Mouse (Mus musculus) liver, embryonic 13.5 days (tissue): ENCODE measurements around the gene Ate1. TPM values are rescaled to one million over a fixed set of nuclear protein-coding genes. Genes with fewer than 3 reads are reported as not detected.

ENCODE experiments used
- ATAC-seq: fragments of 200-750 bp; cut with Nextera tagmentation; 2 replicates; pipeline ENCODE4 v1.8.0; 2017; ENCODE audit warnings: low read depth, mild to moderate bottlenecking, moderate number of reproducible peaks, moderate library complexity
- DNase-seq: peaks from one replicate; pipeline ENCODE4 v3.0.0; 2022
- H3K27ac ChIP-seq: fragments of 300-500 bp; sonication (generic); 2 replicates; pipeline ENCODE4 v1.5.1; 2015; ENCODE audit warnings: moderate library complexity, mild to moderate bottlenecking, inconsistent platforms
- H3K27me3 ChIP-seq: fragments of 300-500 bp; sonication (generic); 2 replicates; pipeline ENCODE4 v1.6.1; 2015; ENCODE audit warnings: mild to moderate bottlenecking, inconsistent platforms
- H3K36me3 ChIP-seq: fragments of 300-500 bp; sonication (generic); 2 replicates; pipeline ENCODE4 v1.6.1; 2015; ENCODE audit warnings: mild to moderate bottlenecking, inconsistent platforms
- H3K4me1 ChIP-seq: fragments of 300-500 bp; sonication (generic); replicated peaks from 2 replicates; pipeline ENCODE4 v1.6.1; 2015; ENCODE audit warnings: inconsistent platforms
- H3K4me2 ChIP-seq: fragments of 300-500 bp; sonication (generic); 2 replicates; pipeline ENCODE4 v1.6.1; 2015; ENCODE audit warnings: inconsistent platforms, mild to moderate bottlenecking, moderate library complexity
- H3K4me3 ChIP-seq: fragments of 300-500 bp; sonication (generic); replicated peaks from 2 replicates; pipeline ENCODE4 v1.5.1; 2015; ENCODE audit warnings: mild to moderate bottlenecking, inconsistent platforms
- H3K9ac ChIP-seq: fragments of 300-500 bp; sonication (generic); 2 replicates; pipeline ENCODE4 v1.6.1; 2015; ENCODE audit warnings: mild to moderate bottlenecking, inconsistent platforms
- H3K9me3 ChIP-seq: fragments of 300-500 bp; sonication (generic); replicated peaks from 2 replicates; pipeline ENCODE4 v1.6.1; 2016; ENCODE audit warnings: inconsistent platforms
- WGBS: fragments of 180-500 bp; shearing (Covaris S2); methylation state at CpG from one replicate; pipeline ENCODE4 v1.1.7; 2015; ENCODE audit not compliant: insufficient replicate concordance; 5-methylcytosine and 5-hydroxymethylcytosine counted together
- polyA plus RNA-seq: library from polyadenylated mRNA; unstranded; fragments of >200 nt; fragmentation: Nextera tagmentation; extraction: Ambion mirVana; gene quantifications from 2 replicates; pipeline ENCODE4 v1.2.1, GENCODE M21; 2015

The Ate1 gene
- polyA plus RNA-seq, 1 experiment from 2014 or later, result 28.2 TPM

DNA sequence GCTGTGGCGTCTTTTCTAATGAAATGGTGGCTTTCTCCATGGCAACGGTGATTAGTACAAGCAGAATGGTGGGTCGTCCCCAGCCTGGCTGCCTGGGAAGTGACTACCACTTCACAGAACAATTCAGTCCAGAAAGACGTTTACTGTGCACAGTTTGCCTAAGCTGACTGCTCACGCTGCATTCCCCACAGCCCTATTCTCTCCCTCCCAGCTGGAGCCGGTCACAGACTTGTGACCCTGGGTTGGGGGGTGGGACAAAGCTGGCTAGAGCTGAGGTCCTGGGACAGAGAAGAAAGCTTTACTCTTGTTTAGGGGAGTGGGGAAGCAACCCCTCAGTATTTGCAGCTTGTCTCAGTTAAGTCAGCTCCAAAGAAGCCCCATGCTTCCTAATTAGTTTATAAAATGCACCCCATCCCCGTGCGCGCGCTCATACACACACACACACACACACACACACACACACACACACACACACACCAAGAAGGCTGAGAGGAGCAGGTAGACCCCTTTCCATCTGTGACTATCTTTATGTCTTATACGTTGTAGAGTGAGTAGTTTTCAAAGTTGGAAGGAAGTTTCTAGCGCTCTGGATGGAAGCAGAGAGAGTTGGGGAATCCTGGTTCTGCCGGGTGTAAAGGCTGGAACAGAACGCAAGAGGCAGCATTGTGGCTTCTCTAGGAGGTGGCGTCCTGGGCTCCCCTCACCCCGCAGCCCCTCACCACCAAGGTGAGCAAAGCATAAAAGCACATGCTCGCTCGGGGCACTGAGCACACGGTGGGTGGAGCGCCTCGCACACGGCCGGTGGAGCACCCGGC is 151.1 kb downstream of the Ate1 start:
- no peak overlapping the region for H3K4me2 ChIP-seq
- DNase-seq, result no peak

DNA sequence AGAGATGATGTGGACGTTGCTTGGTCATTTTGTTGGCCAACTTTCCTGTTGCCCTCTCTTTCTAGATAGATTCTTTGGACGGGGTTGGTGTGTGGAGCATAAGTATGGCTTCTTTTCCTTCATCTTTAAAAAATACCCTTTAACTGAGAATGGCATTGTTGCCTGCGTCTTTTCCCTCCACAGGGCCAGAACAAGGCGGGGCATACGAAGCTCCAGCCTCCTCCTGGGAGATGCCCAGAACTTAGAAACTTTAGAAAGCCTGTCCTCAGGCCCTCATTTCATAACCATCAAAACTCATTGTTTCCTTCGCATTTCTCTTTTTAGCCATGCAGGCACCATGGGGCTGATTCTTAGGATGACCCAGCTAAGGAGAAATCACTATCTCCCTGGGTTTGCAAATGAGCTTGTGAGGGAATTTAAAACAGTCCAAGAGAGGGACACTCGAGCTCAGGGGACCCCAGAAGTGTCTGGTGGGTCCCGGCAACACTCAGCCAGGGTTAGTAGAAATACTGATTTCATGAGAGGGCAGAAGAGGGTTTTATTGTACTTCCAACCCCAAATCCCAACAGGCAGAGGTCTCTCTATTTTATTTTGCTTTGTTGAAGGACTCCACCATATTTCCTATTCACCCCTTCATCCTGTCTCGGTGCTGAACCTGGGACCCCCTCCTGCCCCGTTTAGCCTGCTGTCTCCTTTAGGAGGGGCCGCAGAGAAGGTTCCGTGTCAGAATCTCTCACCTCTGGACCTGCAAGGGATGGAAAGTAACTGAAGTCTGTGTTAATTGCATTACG is 151.9 kb downstream of the Ate1 start:
- H3K4me3 ChIP-seq, result no peak overlapping the region
- 51% methylated on average over 13 of the region's 13 CpGs for WGBS
- no peaks in the 10 kb centered on the region for H3K36me3 ChIP-seq
- H3K27ac ChIP-seq, result no peak overlapping the region
- DNase-seq, result no peak
- no peaks in the 10 kb centered on the region for H3K4me1 ChIP-seq
- H3K27me3 ChIP-seq, result no peaks in the 10 kb centered on the region
- no peak overlapping the region for H3K4me2 ChIP-seq
- H3K9me3 ChIP-seq, result no peaks in the 10 kb centered on the region
- no peak overlapping the region for H3K9ac ChIP-seq
- ATAC-seq, result no peak

More for the DNA sequence above, 151.1 kb downstream of the Ate1 start:
- H3K36me3 ChIP-seq, result no peaks in the 10 kb centered on the region
- no peaks in the 10 kb centered on the region for H3K4me1 ChIP-seq
- H3K4me3 ChIP-seq, result no peak overlapping the region
- no peak overlapping the region for H3K9ac ChIP-seq
- ATAC-seq, result no peak
- H3K9me3 ChIP-seq, result no peaks in the 10 kb centered on the region
- 50% methylated on average over 24 of the region's 24 CpGs for WGBS
- H3K27me3 ChIP-seq, result no peaks in the 10 kb centered on the region
- no peak overlapping the region for H3K27ac ChIP-seq

DNA sequence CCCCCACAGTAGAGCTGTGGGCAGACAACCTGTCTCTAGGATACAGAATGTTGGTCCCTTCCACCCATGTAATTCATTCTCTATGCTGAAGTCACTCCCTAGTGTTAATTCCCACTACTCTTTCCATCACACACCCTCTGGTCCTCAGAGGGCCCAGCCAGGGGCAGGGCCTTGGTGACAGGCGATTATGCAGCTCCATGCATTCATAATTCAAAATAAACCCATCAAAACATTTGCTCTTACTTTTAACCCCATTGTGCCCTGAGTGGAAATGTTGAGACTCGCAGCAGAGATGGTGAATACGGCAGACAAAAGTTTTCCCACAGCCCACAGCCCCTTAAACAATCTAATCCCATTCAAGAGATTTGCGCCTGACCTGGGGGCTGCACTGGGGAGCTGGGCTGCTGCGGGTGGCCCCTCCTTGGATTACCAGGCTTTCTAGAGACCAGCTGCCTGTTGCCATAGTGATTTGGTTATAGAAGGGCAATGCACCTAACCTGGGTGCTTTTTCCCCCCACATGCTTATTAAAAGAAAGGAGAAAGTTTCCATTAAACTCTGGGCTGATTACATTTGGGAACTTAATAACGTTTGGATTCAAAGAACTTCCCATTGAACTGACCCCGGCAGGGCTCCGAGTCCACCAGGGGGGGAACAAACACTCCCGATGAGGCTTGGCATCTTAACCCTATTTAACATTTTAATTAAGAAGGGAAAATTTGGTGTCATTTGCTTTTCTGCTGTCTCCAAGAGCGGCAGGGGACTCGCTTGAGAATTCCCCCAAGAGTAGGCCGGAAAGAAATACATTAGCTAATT is 152.7 kb downstream of the Ate1 start:
- Histone ChIP-seq H3K4me3 (no peak overlapping the region), H3K9ac (no peak overlapping the region), H3K4me2 (no peak overlapping the region), H3K27me3 (no peaks in the 10 kb centered on the region), H3K36me3 (no peaks in the 10 kb centered on the region), H3K4me1 (no peaks in the 10 kb centered on the region), H3K9me3 (no peaks in the 10 kb centered on the region), H3K27ac (no peak overlapping the region)
- ATAC-seq (no peak), DNase-seq (no peak)
- WGBS, result 55% methylated on average over 12 of the region's 12 CpGs

DNA sequence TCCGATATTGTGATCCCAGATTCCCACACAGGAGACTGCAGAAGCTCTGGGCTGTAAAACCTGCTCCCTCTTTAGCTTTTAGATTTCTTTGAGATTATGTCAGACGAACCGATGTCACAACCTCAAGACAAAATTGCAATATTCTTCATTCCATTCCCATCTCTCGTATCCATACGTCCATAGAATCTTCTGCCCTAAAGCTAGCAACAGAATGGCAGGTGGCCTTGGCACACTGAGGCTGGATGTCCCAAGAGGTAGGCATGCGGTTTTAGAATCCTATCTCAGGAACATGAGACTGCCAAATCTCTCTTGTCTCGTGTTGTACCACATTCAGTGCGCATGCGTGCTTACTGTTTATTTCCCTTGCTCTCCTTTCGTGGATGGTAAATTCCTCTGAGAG is 154.5 kb downstream of the Ate1 start:
- H3K9ac ChIP-seq, result no peak overlapping the region
- H3K27ac ChIP-seq, result no peak overlapping the region
- no peaks in the 10 kb centered on the region for H3K36me3 ChIP-seq
- H3K4me3 ChIP-seq, result no peak overlapping the region
- DNase-seq (no peak), ATAC-seq (no peak)
- WGBS, result 76% methylated on average over 10 of the region's 10 CpGs
- H3K4me2 ChIP-seq, result no peak overlapping the region
- H3K4me1 ChIP-seq, result no peaks in the 10 kb centered on the region
- H3K27me3 ChIP-seq, result no peaks in the 10 kb centered on the region
- H3K9me3 ChIP-seq, result no peaks in the 10 kb centered on the region

Other genes with a start within 250 kb of the Ate1 start
- 115 and 120 TPM in 2 replicates for gene Nsmce4a, start 52.7 kb upstream of the Ate1 start, polyA plus RNA-seq
- gene Tacc2, start 57.1 kb upstream of the Ate1 start, polyA plus RNA-seq, result 2.3 and 3.0 TPM in 2 replicates